Mouse (Mus musculus) liver, embryonic 11.5 days (tissue): ENCODE measurements around the gene B4galt1. TPM values are rescaled to one million over a fixed set of nuclear protein-coding genes. Genes with fewer than 3 reads are reported as not detected.

ENCODE experiments used
- ATAC-seq: fragments of 200-750 bp; cut with Nextera tagmentation; replicated peaks from 2 replicates; pipeline ENCODE4 v1.8.0; 2017; ENCODE audit warnings: moderate number of reproducible peaks, mild to moderate bottlenecking, moderate TSS enrichment, moderate library complexity; ENCODE audit not compliant: low FRiP score
- DNase-seq: peaks from one replicate; pipeline ENCODE4 v3.0.0-alpha.2; 2017; ENCODE audit warnings: low spot score
- H3K27ac ChIP-seq: fragments of 300-500 bp; sonication (generic); 2 replicates; pipeline ENCODE4 v1.5.1; 2014; ENCODE audit warnings: mild to moderate bottlenecking, low read depth, low read length, control low read depth
- H3K27me3 ChIP-seq: fragments of 300-500 bp; sonication (generic); replicated peaks from 2 replicates; pipeline ENCODE4 v1.6.1; 2014; ENCODE audit warnings: low read length, mixed read lengths; ENCODE audit not compliant: control insufficient read depth, insufficient read depth
- H3K36me3 ChIP-seq: fragments of 300-500 bp; sonication (generic); 2 replicates; pipeline ENCODE4 v1.6.1; 2014; ENCODE audit warnings: mild to moderate bottlenecking, low read length, moderate library complexity, mixed read lengths; ENCODE audit not compliant: control insufficient read depth, insufficient read depth
- H3K4me1 ChIP-seq: fragments of 300-500 bp; sonication (generic); replicated peaks from 2 replicates; pipeline ENCODE4 v1.6.1; 2014; ENCODE audit warnings: low read length, mixed read lengths; ENCODE audit not compliant: control insufficient read depth, insufficient read depth
- H3K4me2 ChIP-seq: fragments of 300-500 bp; sonication (generic); 2 replicates; pipeline ENCODE4 v1.6.1; 2014; ENCODE audit warnings: mild to moderate bottlenecking, control low read depth, moderate library complexity
- H3K4me3 ChIP-seq: fragments of 300-500 bp; sonication (generic); 2 replicates; pipeline ENCODE4 v1.5.1; 2014; ENCODE audit warnings: low read depth, low read length, control low read depth
- H3K9ac ChIP-seq: fragments of 300-500 bp; sonication (generic); 2 replicates; pipeline ENCODE4 v1.6.1; 2014; ENCODE audit warnings: low read depth, low read length, control low read depth
- H3K9me3 ChIP-seq: fragments of 300-500 bp; sonication (generic); 2 replicates; pipeline ENCODE4 v1.6.1; 2016; ENCODE audit warnings: low read length, inconsistent platforms, mixed read lengths; ENCODE audit not compliant: control insufficient read depth
- WGBS: fragments of 180-500 bp; shearing (Covaris S2); extraction: QIAGEN DNeasy Blood & Tissue Kit; methylation state at CpG from one replicate; pipeline ENCODE4 v1.1.7; 2014; 5-methylcytosine and 5-hydroxymethylcytosine counted together
- polyA plus RNA-seq: library from polyadenylated mRNA; unstranded; fragments of >200 nt; fragmentation: Nextera tagmentation; extraction: Ambion mirVana; gene quantifications from 2 replicates; pipeline ENCODE4 v1.2.1, GENCODE M21; 2014

The B4galt1 gene
- polyA plus RNA-seq, 1 experiment from 2014 or later = 49.0 TPM

GRCm38 (mm10) chr4:40876814-40877371 lies 23.1 kb upstream of the B4galt1 start:
- no peak for DNase-seq
- no peaks in the 10 kb centered on the region for H3K36me3 ChIP-seq
- peak; percentile 56 for ATAC-seq
- peak overlapping the region; percentile 28; the same call in 1 of the 2 replicates for H3K9ac ChIP-seq
- peak overlapping the region; percentile 36 for H3K4me2 ChIP-seq
- peaks cover 33% of the 10 kb centered on the region for H3K4me1 ChIP-seq
- peak overlapping the region; percentile 14; the same call in 1 of the 2 replicates for H3K27ac ChIP-seq
- no peaks in the 10 kb centered on the region for H3K27me3 ChIP-seq
- 0 out of 2 replicates have a peak overlapping the region, but pooled peaks have one; percentile 16 for H3K4me3 ChIP-seq
- WGBS = 25% methylated on average over 12 of the region's 12 CpGs
- no peaks in the 10 kb centered on the region for H3K9me3 ChIP-seq

GRCm38 (mm10) chr4:40875842-40876241 lies 22.0 kb upstream of the B4galt1 start:
- Histone ChIP-seq H3K4me3 (no peak overlapping the region), H3K27ac (no peak overlapping the region), H3K9ac (no peak overlapping the region), H3K9me3 (no peaks in the 10 kb centered on the region), H3K4me1 (peaks cover 33% of the 10 kb centered on the region), H3K36me3 (no peaks in the 10 kb centered on the region), H3K27me3 (no peaks in the 10 kb centered on the region), H3K4me2 (no peak overlapping the region)
- DNase-seq = no peak
- no peak for ATAC-seq
- WGBS = 87% methylated on average over 20 of the region's 20 CpGs

GRCm38 (mm10) chr4:40874794-40875552 lies 21.2 kb upstream of the B4galt1 start:
- no peak for DNase-seq

GRCm38 (mm10) chr4:40874151-40874600 lies 20.4 kb upstream of the B4galt1 start:
- Histone ChIP-seq H3K4me3 (no peak overlapping the region), H3K9me3 (no peaks in the 10 kb centered on the region), H3K36me3 (no peaks in the 10 kb centered on the region), H3K27ac (no peak overlapping the region), H3K27me3 (no peaks in the 10 kb centered on the region), H3K4me2 (no peak overlapping the region), H3K4me1 (peaks cover 36% of the 10 kb centered on the region), H3K9ac (no peak overlapping the region)
- DNase-seq (no peak), ATAC-seq (no peak)
- WGBS = 41% methylated on average over 6 of the region's 6 CpGs

More at GRCm38 (mm10) chr4:40874794-40875552, 21.2 kb upstream of the B4galt1 start:
- Histone ChIP-seq H3K36me3 (no peaks in the 10 kb centered on the region), H3K4me1 (peaks cover 36% of the 10 kb centered on the region), H3K9me3 (no peaks in the 10 kb centered on the region), H3K4me3 (no peak overlapping the region), H3K27ac (no peak overlapping the region), H3K4me2 (no peak overlapping the region), H3K27me3 (no peaks in the 10 kb centered on the region), H3K9ac (no peak overlapping the region)
- 51% methylated on average over 5 of the region's 5 CpGs for WGBS
- ATAC-seq = peak; percentile 29; the same call in 1 of the 2 replicates

- no peaks in the 10 kb centered on the region for H3K27me3 ChIP-seq
- H3K36me3 ChIP-seq = no peaks in the 10 kb centered on the region
- no peak for DNase-seq
- no peaks in the 10 kb centered on the region for H3K9me3 ChIP-seq
- no peak overlapping the region for H3K9ac ChIP-seq
- ATAC-seq = peak; percentile 37; the same call in 1 of the 2 replicates
- H3K4me2 ChIP-seq = no peak overlapping the region
- 51% methylated on average over 2 of the region's 2 CpGs for WGBS
- peaks cover 36% of the 10 kb centered on the region for H3K4me1 ChIP-seq
- no peak overlapping the region for H3K4me3 ChIP-seq
- peak overlapping the region; percentile 57; the same call in 1 of the 2 replicates for H3K27ac ChIP-seq
These were observed 19.5 kb upstream of the B4galt1 start for GRCm38 (mm10) chr4:40873320-40873719.

- no peak for DNase-seq
- 90% methylated on average over 3 of the region's 3 CpGs for WGBS
These were observed 18.3 kb upstream of the B4galt1 start for GRCm38 (mm10) chr4:40872129-40872528.

GRCm38 (mm10) chr4:40870206-40870605 lies 16.4 kb upstream of the B4galt1 start:
- WGBS = 62% methylated on average over 4 of the region's 4 CpGs
- peaks cover 20% of the 10 kb centered on the region for H3K4me1 ChIP-seq

More at GRCm38 (mm10) chr4:40872129-40872528, 18.3 kb upstream of the B4galt1 start:
- no peaks in the 10 kb centered on the region for H3K36me3 ChIP-seq
- H3K27ac ChIP-seq = no peak overlapping the region
- peaks cover 30% of the 10 kb centered on the region for H3K4me1 ChIP-seq
- no peak overlapping the region for H3K4me3 ChIP-seq
- no peak overlapping the region for H3K4me2 ChIP-seq
- no peak overlapping the region for H3K9ac ChIP-seq
- H3K27me3 ChIP-seq = no peaks in the 10 kb centered on the region
- H3K9me3 ChIP-seq = no peaks in the 10 kb centered on the region
- no peak for ATAC-seq

GRCm38 (mm10) chr4:40868554-40869232 lies 14.9 kb upstream of the B4galt1 start:
- 74% methylated on average over 13 of the region's 13 CpGs for WGBS
- ATAC-seq = no peak
- DNase-seq = no peak
- H3K4me3 ChIP-seq = no peak overlapping the region
- no peaks in the 10 kb centered on the region for H3K9me3 ChIP-seq
- H3K9ac ChIP-seq = no peak overlapping the region
- H3K27me3 ChIP-seq = no peaks in the 10 kb centered on the region
- no peaks in the 10 kb centered on the region for H3K36me3 ChIP-seq
- no peak overlapping the region for H3K27ac ChIP-seq
- no peak overlapping the region for H3K4me2 ChIP-seq
- peaks cover 12% of the 10 kb centered on the region for H3K4me1 ChIP-seq

More at GRCm38 (mm10) chr4:40870206-40870605, 16.4 kb upstream of the B4galt1 start:
- ATAC-seq (no peak), DNase-seq (no peak)
- no peak overlapping the region for H3K4me2 ChIP-seq
- H3K36me3 ChIP-seq = no peaks in the 10 kb centered on the region
- no peaks in the 10 kb centered on the region for H3K27me3 ChIP-seq
- no peaks in the 10 kb centered on the region for H3K9me3 ChIP-seq
- H3K4me3 ChIP-seq = no peak overlapping the region
- H3K9ac ChIP-seq = 0 out of 2 replicates have a peak overlapping the region, but pooled peaks have one; percentile 3
- H3K27ac ChIP-seq = no peak overlapping the region
